Mouse (Mus musculus): ENCODE results near the gene Sirt3.

- TF ChIP-seq CTCF (IDR thresholded peaks at IDR 0.05; ENCODE audit: low read depth) (no peak), EP300 (IDR thresholded peaks at IDR 0.05; ENCODE audit: low read depth) (no peak)
These were observed 30.2 kb upstream of the Sirt3 start for GRCm38 (mm10) chr7:140912293-140912692.

Data from liver, postnatal 0 days (tissue).